Mouse (Mus musculus) MEL (cell line): ENCODE data around the gene Adipor2.

Source experiments
- CTCF ChIP-seq, 3 experiments: IDR thresholded peaks in 2 of 3; conservative IDR thresholded peaks in 1 of 3; 2 replicates each; pipeline ENCODE4 v1.5.1; 2011 to 2012; ENCODE audit warnings: low read length in 3 of 3, low read depth in 2 of 3, mild to moderate bottlenecking in 2 of 3, improper control_type of control experiment in 1 of 3, inconsistent platforms in 1 of 3, mixed read lengths in 1 of 3, moderate library complexity in 1 of 3; ENCODE audit not compliant: control insufficient read depth in 1 of 3, insufficient read depth in 1 of 3, poor library complexity in 1 of 3, severe bottlenecking in 1 of 3
- E2F4 ChIP-seq: IDR thresholded peaks from 2 replicates; pipeline ENCODE4 v1.6.1; 2011; ENCODE audit warnings: low read depth, low read length, improper control_type of control experiment, borderline replicate concordance
- MAX ChIP-seq: IDR thresholded peaks from 2 replicates; pipeline ENCODE4 v1.6.1; 2011; ENCODE audit warnings: low read length, improper control_type of control experiment
- MAZ ChIP-seq: IDR thresholded peaks from 2 replicates; pipeline ENCODE4 v1.6.1; 2012; ENCODE audit warnings: low read depth, mild to moderate bottlenecking, inconsistent platforms, low read length, improper control_type of control experiment
- POLR2A ChIP-seq, 2 experiments: IDR thresholded peaks; 2 replicates each; pipeline ENCODE4 v1.6.1; 2011 to 2012; ENCODE audit warnings: low read length in 2 of 2, mild to moderate bottlenecking in 2 of 2, control low read depth in 1 of 2, improper control_type of control experiment in 1 of 2, low read depth in 1 of 2, moderate library complexity in 1 of 2; ENCODE audit not compliant: control insufficient read depth in 1 of 2, insufficient read depth in 1 of 2, poor library complexity in 1 of 2
- USF2 ChIP-seq, 2 experiments: IDR thresholded peaks; 2 replicates each; pipeline ENCODE4 v1.6.1; 2011 to 2012; ENCODE audit warnings: improper control_type of control experiment in 2 of 2, low read length in 2 of 2, borderline replicate concordance in 1 of 2, inconsistent platforms in 1 of 2, low read depth in 1 of 2, mild to moderate bottlenecking in 1 of 2; ENCODE audit not compliant: insufficient read depth in 1 of 2

- TF ChIP-seq MAZ = no peak
- no peak for TF ChIP-seq POLR2A (IDR thresholded peaks at IDR 0.05; ENCODE audit: control insufficient read depth in 1 of 2, insufficient read depth in 1 of 2, low read depth in 1 of 2, low read length in 2 of 2, poor library complexity in 1 of 2)
- TF ChIP-seq MAX = no peak
- no peak for TF ChIP-seq CTCF (IDR thresholded peaks at IDR 0.05 in 2 of 3, conservative IDR thresholded peaks at IDR 0.05 in 1 of 3; ENCODE audit: control insufficient read depth in 1 of 3, insufficient read depth in 1 of 3, low read depth in 2 of 3, low read length in 3 of 3, poor library complexity in 1 of 3, severe bottlenecking in 1 of 3)
- no peak for TF ChIP-seq USF2 (IDR thresholded peaks at IDR 0.05; ENCODE audit: borderline replicate concordance in 1 of 2, insufficient read depth in 1 of 2, low read depth in 1 of 2, low read length in 2 of 2)
- no peak for TF ChIP-seq E2F4
Measured at GRCm38 (mm10) chr6:119445671-119446607, 28.4 kb upstream of the Adipor2 start.
